Mouse (Mus musculus) C2C12 (cell line): ENCODE measurements around the gene Fam107b. TPM values are rescaled to one million over a fixed set of nuclear protein-coding genes. Genes with fewer than 3 reads are reported as not detected.
"Not testable (repeated sequence)": the region's sequence is repeated elsewhere in the genome, so short reads cannot be mapped to it uniquely, and the experiment has no call there.

Experiments
- H3K27me3 ChIP-seq: one replicate; pipeline ENCODE4 v1.6.1; 2011; ENCODE audit not compliant: control insufficient read depth, insufficient read depth, insufficient read length
- H3K36me3 ChIP-seq: one replicate; pipeline ENCODE4 v1.6.1; 2011; ENCODE audit not compliant: control insufficient read depth, insufficient read depth
- H3K4me3 ChIP-seq: one replicate; pipeline ENCODE4 v1.5.1; 2011; ENCODE audit warnings: mild to moderate bottlenecking, control low read depth; ENCODE audit not compliant: poor library complexity, insufficient read depth, severe bottlenecking
- H3K79me2 ChIP-seq: one replicate; pipeline ENCODE4 v1.6.1; 2011; ENCODE audit not compliant: control insufficient read depth, insufficient read depth
- H3K79me3 ChIP-seq: one replicate; pipeline ENCODE4 v1.6.1; 2011; ENCODE audit warnings: low read depth, control low read depth
- H3ac ChIP-seq: one replicate; pipeline ENCODE3; 2011; ENCODE audit warnings: low read depth; ENCODE audit not compliant: control insufficient read depth, insufficient read length
- CEBPB ChIP-seq: IDR thresholded peaks from one replicate; pipeline ENCODE4 v1.6.1; 2011; ENCODE audit warnings: low read depth, mild to moderate bottlenecking, control low read depth, moderate library complexity
- CTCF ChIP-seq: IDR thresholded peaks from one replicate; pipeline ENCODE4 v1.5.1; 2011; ENCODE audit not compliant: control insufficient read depth, insufficient read depth, insufficient read length
- FOSL1 ChIP-seq: IDR thresholded peaks from one replicate; pipeline ENCODE4 v1.8.0; 2011; ENCODE audit warnings: mild to moderate bottlenecking, low read length; ENCODE audit not compliant: poor library complexity, insufficient read depth, severe bottlenecking
- MAX ChIP-seq: IDR thresholded peaks from one replicate; pipeline ENCODE4 v1.6.1; 2011; ENCODE audit warnings: mild to moderate bottlenecking, control low read depth
- MYOD1 ChIP-seq: IDR thresholded peaks from one replicate; pipeline ENCODE4 v1.6.1; 2011; ENCODE audit warnings: low read depth; ENCODE audit not compliant: control insufficient read depth, insufficient read length
- MYOG ChIP-seq: IDR thresholded peaks from one replicate; pipeline ENCODE4 v1.6.1; 2011; ENCODE audit not compliant: control insufficient read depth, insufficient read length; ENCODE audit errors: extremely low read depth
- USF1 ChIP-seq: IDR thresholded peaks from one replicate; pipeline ENCODE4 v1.6.1; 2011; ENCODE audit warnings: low read depth, mild to moderate bottlenecking, control low read depth, moderate library complexity
- polyA plus RNA-seq: library from polyadenylated mRNA; unstranded; fragments of >200 nt; fragmentation: generic; extraction: Trizol; gene quantifications from one replicate; pipeline ENCODE4 v1.2.1, GENCODE M21; 2012; ENCODE audit warnings: missing spikeins

Gene Fam107b
- polyA plus RNA-seq, 1 experiment = 16.6 TPM

DNA sequence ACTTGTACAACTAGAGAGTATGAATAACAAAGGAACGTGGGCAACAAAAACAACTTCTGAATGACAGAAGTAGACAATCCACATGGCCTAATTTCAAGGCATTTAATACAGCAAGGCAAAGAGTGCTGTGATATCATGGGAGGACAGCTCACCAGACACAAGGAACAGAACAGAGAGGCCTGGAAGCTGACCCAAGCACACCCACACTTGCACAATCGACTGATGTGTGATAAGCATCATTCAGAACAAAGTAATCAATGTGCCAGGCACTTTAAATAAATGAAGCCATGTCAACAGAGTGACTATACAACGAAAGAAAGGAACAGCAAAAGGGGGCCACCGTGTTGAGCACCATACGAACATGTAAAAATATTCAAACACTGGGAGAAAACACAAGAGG, 125.6 kb downstream of the Fam107b start:
- H3K79me3 ChIP-seq = no peaks in the 10 kb centered on the region
- no peaks in the 10 kb centered on the region for H3K79me2 ChIP-seq
- no peaks in the 10 kb centered on the region for H3K36me3 ChIP-seq
- no peak overlapping the region for H3ac ChIP-seq
- TF ChIP-seq CTCF = no peak
- no peak for TF ChIP-seq MYOG
- TF ChIP-seq CEBPB = no peak
- TF ChIP-seq MAX = no peak
- no peaks in the 10 kb centered on the region for H3K27me3 ChIP-seq
- no peak overlapping the region for H3K4me3 ChIP-seq

DNA sequence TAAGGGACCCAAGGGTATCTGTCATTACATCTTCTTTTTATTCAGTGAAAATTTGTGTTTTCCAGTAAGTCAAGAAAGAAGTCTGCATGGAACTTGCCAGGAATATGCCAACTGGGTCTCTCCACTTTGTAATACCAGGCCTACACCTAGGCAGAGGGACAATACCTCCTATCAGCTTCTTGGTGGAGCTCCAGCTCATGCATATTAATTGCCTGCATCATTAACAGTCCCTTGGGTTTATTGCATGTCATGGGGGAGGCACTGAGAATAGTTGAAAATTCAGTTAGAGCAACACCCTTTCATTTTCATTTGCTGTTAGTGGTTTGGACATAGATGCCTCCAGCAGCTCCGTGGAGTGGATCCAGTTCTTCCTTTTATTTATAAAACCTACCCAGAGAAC, 130.1 kb downstream of the Fam107b start:
- Histone ChIP-seq H3ac (no peak overlapping the region), H3K79me2 (no peaks in the 10 kb centered on the region), H3K4me3 (no peak overlapping the region), H3K79me3 (no peaks in the 10 kb centered on the region), H3K27me3 (no peaks in the 10 kb centered on the region), H3K36me3 (no peaks in the 10 kb centered on the region)
- TF ChIP-seq CTCF = no peak
- TF ChIP-seq CEBPB = no peak
- no peak for TF ChIP-seq USF1

DNA sequence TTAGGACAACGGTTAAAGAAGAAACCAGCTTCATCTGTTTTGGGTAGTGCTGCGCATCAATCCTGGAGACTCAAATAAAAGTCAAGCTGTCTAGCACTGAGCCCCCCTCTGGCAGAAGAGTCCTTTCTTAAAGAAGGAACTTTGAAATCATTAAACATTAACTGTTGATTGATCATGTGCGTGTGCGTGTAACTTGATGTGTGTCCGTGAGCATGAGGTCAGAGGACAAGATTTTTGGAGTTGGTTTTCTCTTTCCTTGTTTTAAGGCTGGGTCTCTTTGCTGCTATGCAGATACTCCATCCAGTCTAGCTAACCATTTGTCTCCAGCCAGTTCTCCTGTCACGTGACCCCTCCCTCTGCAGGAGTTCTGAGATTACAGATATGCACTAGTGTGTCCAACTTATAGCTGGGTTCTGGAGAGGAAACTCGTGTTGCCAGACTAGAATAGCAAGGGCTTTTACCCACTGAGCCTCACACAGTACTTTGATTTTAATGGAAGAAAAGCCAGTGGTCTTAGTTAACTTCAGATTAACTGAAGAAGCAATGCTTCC, 132.4 kb downstream of the Fam107b start:
- Histone ChIP-seq H3K27me3 (no peaks in the 10 kb centered on the region), H3ac (no peak overlapping the region), H3K36me3 (no peaks in the 10 kb centered on the region), H3K4me3 (no peak overlapping the region), H3K79me3 (no peaks in the 10 kb centered on the region), H3K79me2 (no peaks in the 10 kb centered on the region)
- TF ChIP-seq CEBPB (no peak), CTCF (no peak), USF1 (peak; percentile 62)

DNA sequence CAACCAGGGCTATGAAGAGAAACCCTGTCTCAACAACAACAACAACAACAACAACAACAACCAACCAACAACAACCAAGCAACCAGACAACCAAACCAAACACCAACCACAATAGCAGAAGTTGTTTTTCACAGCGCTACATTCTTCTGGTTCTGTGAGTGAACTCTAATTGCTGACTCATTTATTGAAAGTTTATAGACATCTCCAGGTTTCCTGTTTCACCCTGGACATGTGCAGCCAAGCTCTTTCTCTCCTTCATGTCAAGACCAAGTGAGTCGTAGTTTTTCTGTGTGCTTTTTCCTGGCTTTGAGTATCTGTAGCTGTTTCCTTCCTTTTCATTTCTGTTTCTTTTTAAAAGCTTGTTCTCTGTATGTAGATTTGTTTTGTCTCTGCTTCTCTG, 133.5 kb downstream of the Fam107b start:
- H3K79me3 ChIP-seq = no peaks in the 10 kb centered on the region
- no peaks in the 10 kb centered on the region for H3K27me3 ChIP-seq
- H3K79me2 ChIP-seq = no peaks in the 10 kb centered on the region
- H3K36me3 ChIP-seq = no peaks in the 10 kb centered on the region
- no peak for TF ChIP-seq MYOG
- no peak for TF ChIP-seq CTCF
- no peak for TF ChIP-seq MAX
- no peak for TF ChIP-seq FOSL1
- no peak for TF ChIP-seq CEBPB
- no peak for TF ChIP-seq MYOD1
- TF ChIP-seq USF1 = no peak
- H3K4me3 ChIP-seq = no peak overlapping the region
- H3ac ChIP-seq = no peak overlapping the region

DNA sequence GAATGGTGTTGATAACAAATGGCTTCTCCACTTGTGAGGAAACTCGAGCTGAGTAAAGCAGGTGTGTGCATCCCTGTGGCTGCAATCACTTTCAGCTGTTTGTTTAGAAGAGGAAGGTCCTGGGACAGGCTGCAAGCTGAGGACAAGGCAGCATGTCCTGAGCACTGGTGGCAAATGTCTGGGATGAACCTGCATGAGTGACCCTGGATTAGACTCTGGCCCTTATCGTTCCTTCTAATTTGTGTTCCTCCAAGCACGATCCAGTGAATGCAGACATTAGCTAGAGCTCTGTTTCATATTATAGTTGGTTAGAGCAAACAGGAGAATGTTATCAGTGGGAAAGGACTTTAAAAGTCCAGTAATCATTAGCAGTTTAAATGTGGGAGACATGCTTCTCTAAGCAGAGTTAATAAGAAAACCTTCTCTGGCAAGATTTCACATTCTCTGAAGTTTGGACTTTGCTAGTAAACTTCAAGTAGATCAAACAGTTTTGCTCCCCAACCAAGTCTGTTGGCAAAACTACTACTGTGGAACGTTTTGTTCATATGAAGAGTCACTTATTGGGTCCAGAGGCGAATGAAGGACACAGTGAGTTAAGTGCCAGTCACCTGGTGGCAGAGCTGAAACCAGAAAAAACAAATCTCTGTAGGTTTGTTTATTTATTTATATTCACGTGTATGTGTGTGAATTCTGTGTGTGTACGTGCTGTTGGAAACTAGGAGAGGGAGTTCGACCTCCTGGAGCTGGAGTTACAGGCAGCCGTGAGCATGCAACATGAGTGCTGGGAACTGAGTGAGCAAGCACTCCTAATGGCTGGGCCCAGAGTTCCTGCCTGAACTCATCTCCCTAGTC, 134.2 kb downstream of the Fam107b start:
- TF ChIP-seq FOSL1 = no peak
- TF ChIP-seq MYOD1 = no peak
- TF ChIP-seq MAX = no peak
- no peak for TF ChIP-seq CEBPB
- TF ChIP-seq CTCF = no peak
- TF ChIP-seq MYOG = no peak
- no peak for TF ChIP-seq USF1
- Histone ChIP-seq H3K27me3 (no peaks in the 10 kb centered on the region), H3K4me3 (no peak overlapping the region), H3ac (no peak overlapping the region), H3K36me3 (no peaks in the 10 kb centered on the region), H3K79me3 (no peaks in the 10 kb centered on the region), H3K79me2 (no peaks in the 10 kb centered on the region)

DNA sequence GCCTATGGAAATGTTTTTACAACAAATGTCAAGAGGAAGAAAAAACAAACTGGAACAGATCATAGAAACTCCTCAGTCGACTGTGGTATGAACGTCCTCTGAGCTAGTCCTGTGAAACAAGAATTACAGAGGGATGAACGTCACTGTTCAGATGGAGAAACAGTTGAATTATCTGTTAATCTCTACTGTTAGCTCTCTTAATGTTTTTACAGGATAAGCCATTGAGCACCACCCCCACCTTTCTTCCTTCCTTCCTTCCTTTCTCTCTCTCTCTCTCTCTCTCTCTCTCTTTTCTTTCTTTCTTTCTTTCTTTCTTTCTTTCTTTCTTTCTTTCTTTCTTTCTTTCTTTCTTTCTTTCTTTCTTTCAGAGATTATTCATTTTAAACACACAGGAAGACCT, 135.0 kb downstream of the Fam107b start:
- not testable (repeated sequence) for H3K4me3 ChIP-seq, H3K79me3 ChIP-seq, H3K36me3 ChIP-seq, H3K79me2 ChIP-seq, H3K27me3 ChIP-seq, H3ac ChIP-seq
